Mouse (Mus musculus) midbrain, embryonic 16.5 days (tissue): ENCODE results near the gene Polr1b. TPM values are rescaled to one million over a fixed set of nuclear protein-coding genes. Genes with fewer than 3 reads are reported as not detected.

ENCODE experiments used
- ATAC-seq: fragments of 200-750 bp; cut with Nextera tagmentation; 2 replicates; pipeline ENCODE4 v1.8.0; 2017; ENCODE audit warnings: moderate TSS enrichment
- H3K27ac ChIP-seq: fragments of 300-500 bp; sonication (generic); 2 replicates; pipeline ENCODE4 v1.5.1; 2014; ENCODE audit warnings: mild to moderate bottlenecking, low read length, mixed read lengths
- H3K27me3 ChIP-seq: fragments of 300-500 bp; sonication (generic); 2 replicates; pipeline ENCODE4 v1.6.1; 2014; ENCODE audit warnings: low read depth, low read length, mixed read lengths; ENCODE audit not compliant: control insufficient read depth, insufficient read depth
- H3K36me3 ChIP-seq: fragments of 300-500 bp; sonication (generic); 2 replicates; pipeline ENCODE4 v1.6.1; 2014; ENCODE audit warnings: mild to moderate bottlenecking, low read length, moderate library complexity, mixed read lengths; ENCODE audit not compliant: control insufficient read depth, insufficient read depth
- H3K4me1 ChIP-seq: fragments of 300-500 bp; sonication (generic); 2 replicates; pipeline ENCODE4 v1.6.1; 2014; ENCODE audit warnings: mild to moderate bottlenecking, low read length, mixed read lengths; ENCODE audit not compliant: control insufficient read depth, insufficient read depth
- H3K4me2 ChIP-seq: fragments of 300-500 bp; sonication (generic); 2 replicates; pipeline ENCODE4 v1.6.1; 2014; ENCODE audit warnings: mild to moderate bottlenecking, low read length, mixed read lengths
- H3K4me3 ChIP-seq: fragments of 300-500 bp; sonication (generic); 2 replicates; pipeline ENCODE4 v1.5.1; 2014; ENCODE audit warnings: low read depth, mild to moderate bottlenecking, low read length, moderate library complexity, mixed read lengths
- H3K9ac ChIP-seq: fragments of 300-500 bp; sonication (generic); 2 replicates; pipeline ENCODE4 v1.6.1; 2014; ENCODE audit warnings: low read depth, low read length, mixed read lengths
- H3K9me3 ChIP-seq: fragments of 300-500 bp; sonication (generic); replicated peaks from 2 replicates; pipeline ENCODE4 v1.6.1; 2014; ENCODE audit warnings: mild to moderate bottlenecking, low read length, mixed read lengths; ENCODE audit not compliant: control insufficient read depth, poor library complexity, severe bottlenecking
- WGBS: fragments of 180-500 bp; shearing (Covaris S2); extraction: QIAGEN DNeasy Blood & Tissue Kit; methylation state at CpG from one replicate; pipeline ENCODE4 v1.1.7; 2014; 5-methylcytosine and 5-hydroxymethylcytosine counted together
- polyA plus RNA-seq: library from polyadenylated mRNA; unstranded; fragments of >200 nt; fragmentation: Nextera tagmentation; extraction: Ambion mirVana; gene quantifications from 2 replicates; pipeline ENCODE4 v1.2.1, GENCODE M21; 2015

Polr1b gene
- polyA plus RNA-seq, 1 experiment from 2014 or later, result 15.6 TPM

DNA sequence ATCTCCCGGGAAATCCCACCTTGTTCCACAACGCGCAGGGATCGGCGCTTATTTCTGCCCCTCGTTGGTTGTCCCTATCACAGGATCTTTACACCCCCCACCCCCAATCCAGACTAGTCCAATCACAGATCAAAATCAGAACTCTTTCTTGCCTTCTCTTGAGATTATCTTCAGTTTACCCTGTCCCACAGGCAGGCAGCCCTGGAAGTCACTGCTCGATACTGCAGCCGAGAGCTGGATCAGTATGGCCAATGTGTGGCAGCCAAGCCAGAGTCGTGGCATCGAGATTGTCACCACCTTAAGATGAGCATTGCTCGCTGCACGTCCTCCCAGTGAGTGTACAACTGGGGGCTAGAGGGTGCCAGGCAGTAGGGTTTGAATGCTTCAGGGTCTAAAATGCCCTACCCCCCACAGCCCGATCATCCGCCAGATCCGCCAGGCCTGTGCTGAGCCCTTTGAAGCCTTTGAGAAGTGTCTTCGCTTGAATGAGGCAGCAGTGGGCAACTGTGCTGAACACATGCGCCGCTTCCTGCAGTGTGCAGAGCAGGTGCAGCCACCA is 29.3 kb downstream of the Polr1b start:
- ATAC-seq, result peak; percentile 66
- Histone ChIP-seq H3K27me3 (no peaks in the 10 kb centered on the region), H3K36me3 (peaks cover 17% of the 10 kb centered on the region), H3K27ac (peak overlapping the region; percentile 80), H3K4me3 (peak overlapping the region; percentile 72), H3K9ac (peak overlapping the region; percentile 66), H3K9me3 (peaks cover 3% of the 10 kb centered on the region; the same call in 1 of the 2 replicates), H3K4me1 (peaks cover 9% of the 10 kb centered on the region), H3K4me2 (peak overlapping the region; percentile 70)
- WGBS, result 27% methylated on average over 18 of the region's 18 CpGs

DNA sequence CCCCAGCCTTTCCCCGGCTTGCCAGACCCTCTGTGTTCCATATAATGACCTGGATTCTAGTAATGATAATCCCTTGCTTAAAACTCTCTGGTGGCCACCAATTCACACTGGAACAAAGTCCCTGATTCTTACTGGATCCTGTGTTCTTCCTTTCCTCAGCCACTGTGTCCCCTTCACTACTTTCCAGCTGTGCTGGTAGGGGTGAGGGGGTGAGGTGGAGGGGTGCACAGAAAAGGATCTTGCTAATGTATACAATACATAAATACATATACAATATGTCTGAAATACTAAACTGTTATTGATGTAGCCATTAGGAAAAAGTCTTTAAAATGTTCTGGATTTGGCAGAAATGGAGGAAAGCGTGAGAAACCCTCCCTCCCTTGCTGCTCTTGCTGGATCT is 30.0 kb downstream of the Polr1b start:
- WGBS, result 98% methylated on average over 2 of the region's 2 CpGs
- no peak overlapping the region for H3K4me3 ChIP-seq
- H3K9me3 ChIP-seq, result peaks cover 3% of the 10 kb centered on the region; the same call in 1 of the 2 replicates
- peaks cover 15% of the 10 kb centered on the region for H3K36me3 ChIP-seq
- H3K4me2 ChIP-seq, result peak overlapping the region; percentile 70
- H3K4me1 ChIP-seq, result peaks cover 9% of the 10 kb centered on the region
- H3K9ac ChIP-seq, result no peak overlapping the region
- H3K27ac ChIP-seq, result no peak overlapping the region
- no peak for ATAC-seq
- H3K27me3 ChIP-seq, result no peaks in the 10 kb centered on the region

DNA sequence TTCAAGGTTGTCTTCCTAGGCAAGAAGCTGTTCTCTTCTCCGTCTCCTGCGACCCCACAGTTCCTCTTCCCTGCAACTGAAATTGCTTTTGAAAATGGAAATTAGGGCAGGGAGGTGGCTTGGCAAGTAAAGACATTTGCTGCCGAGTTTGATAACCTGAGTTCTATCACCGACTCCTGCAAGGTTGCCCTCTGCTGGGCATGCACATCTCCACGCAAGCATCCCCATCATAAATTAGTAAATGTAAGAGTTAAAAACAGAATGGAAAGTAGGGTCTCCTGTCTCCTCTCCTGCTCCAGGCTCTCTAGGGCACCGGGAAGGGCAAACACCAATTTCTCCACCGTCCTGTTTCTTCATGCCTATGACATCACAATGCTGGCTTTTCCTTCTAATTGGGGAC is 31.4 kb downstream of the Polr1b start:
- Histone ChIP-seq H3K4me3 (no peak overlapping the region), H3K9me3 (peaks cover 3% of the 10 kb centered on the region; the same call in 1 of the 2 replicates), H3K4me2 (no peak overlapping the region), H3K27me3 (no peaks in the 10 kb centered on the region), H3K27ac (no peak overlapping the region), H3K36me3 (peaks cover 10% of the 10 kb centered on the region), H3K4me1 (peaks cover 9% of the 10 kb centered on the region), H3K9ac (no peak overlapping the region)
- WGBS, result 95% methylated on average over 7 of the region's 7 CpGs
- no peak for ATAC-seq

DNA sequence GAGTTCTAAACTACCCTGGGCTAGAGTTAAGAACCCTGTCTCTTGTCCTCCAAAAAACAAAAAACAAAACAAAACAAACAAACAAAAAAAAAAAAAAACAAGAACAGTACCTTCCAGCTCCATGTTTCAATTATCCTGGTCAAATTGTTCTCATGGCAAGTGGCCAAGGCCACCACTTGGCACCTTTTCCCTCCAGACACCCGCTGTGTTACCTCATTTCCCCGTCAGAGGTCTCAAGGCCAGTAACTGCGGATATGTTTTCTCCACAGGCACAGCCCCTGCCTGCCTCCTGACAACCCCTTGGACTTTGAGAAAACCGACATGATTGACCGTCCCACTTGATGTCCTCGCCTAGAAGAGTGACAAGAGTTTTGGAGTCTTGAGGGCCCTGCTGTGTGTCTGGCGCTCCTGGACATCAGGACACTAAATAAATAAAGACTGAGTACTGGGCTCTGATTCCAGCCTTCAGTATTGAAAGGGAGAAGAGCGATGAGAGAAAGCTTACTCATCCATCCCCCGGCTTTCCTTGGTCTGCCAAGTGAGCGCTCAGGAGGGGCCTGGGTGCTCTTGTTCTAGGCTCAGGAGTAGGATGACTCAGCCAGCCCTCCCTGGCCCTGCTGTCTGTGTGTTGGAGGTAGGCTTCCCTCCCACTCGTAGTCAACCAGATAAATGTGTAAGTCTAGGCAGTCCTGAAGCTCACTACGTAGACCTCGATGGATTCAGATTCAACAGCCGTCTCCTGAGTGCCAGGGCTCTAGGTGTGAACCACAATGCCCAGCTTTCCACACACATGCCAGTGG is 32.4 kb downstream of the Polr1b start:
- 96% methylated on average over 14 of the region's 14 CpGs for WGBS
- Histone ChIP-seq H3K27me3 (no peaks in the 10 kb centered on the region), H3K36me3 (peaks cover 10% of the 10 kb centered on the region), H3K9me3 (peaks cover 3% of the 10 kb centered on the region; the same call in 1 of the 2 replicates), H3K4me2 (no peak overlapping the region), H3K4me3 (no peak overlapping the region), H3K9ac (no peak overlapping the region), H3K4me1 (peaks cover 9% of the 10 kb centered on the region), H3K27ac (no peak overlapping the region)
- ATAC-seq, result no peak

DNA sequence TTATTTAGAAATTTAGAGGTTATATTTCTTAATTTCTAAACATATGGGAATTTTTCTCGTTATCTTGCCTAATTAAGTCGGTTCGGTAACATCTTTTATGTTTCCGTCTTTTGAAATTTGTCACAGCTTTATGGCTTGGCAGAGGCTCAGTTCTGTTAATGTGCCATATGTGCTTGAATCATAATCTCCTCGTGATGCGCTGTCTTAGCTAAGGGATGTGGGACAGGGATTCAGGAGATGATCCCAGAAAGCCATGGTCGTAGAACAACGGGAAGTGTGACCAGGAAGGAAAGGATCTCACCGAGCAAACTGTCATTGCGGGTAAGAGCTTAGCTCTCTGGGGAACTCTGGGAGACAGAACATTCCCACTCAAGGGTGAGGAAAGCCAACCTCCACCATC is 39.1 kb downstream of the Polr1b start:
- Histone ChIP-seq H3K4me3 (no peak overlapping the region), H3K9ac (no peak overlapping the region), H3K27ac (no peak overlapping the region), H3K4me2 (no peak overlapping the region), H3K36me3 (no peaks in the 10 kb centered on the region), H3K4me1 (no peaks in the 10 kb centered on the region), H3K9me3 (no peaks in the 10 kb centered on the region), H3K27me3 (no peaks in the 10 kb centered on the region)
- WGBS, result 78% methylated on average over 10 of the region's 10 CpGs
- no peak for ATAC-seq

DNA sequence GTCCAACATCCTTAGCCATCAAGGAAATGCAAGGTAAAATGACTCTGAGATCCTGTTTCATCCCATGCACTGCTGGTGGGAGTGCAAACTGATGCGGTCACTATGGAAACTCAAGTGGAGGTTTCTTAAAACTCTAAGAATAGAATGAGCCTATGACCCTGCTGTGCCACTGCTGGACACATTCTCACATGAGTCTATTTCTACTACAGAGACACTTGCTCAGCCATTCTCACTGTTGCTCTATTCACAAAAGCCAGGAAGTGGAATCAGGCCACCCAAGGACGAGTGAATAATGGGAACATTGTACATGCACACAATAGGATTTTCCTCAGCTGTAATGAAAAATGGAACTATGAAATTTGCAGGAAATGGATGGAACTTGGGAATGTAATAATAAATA is 48.0 kb downstream of the Polr1b start:
- 21% methylated on average over 2 of the region's 2 CpGs for WGBS
- no peaks in the 10 kb centered on the region for H3K36me3 ChIP-seq
- H3K9ac ChIP-seq, result no peak overlapping the region
- no peaks in the 10 kb centered on the region for H3K4me1 ChIP-seq
- no peaks in the 10 kb centered on the region for H3K9me3 ChIP-seq
- H3K4me3 ChIP-seq, result no peak overlapping the region
- no peak for ATAC-seq
- H3K27me3 ChIP-seq, result no peaks in the 10 kb centered on the region
- no peak overlapping the region for H3K4me2 ChIP-seq
- no peak overlapping the region for H3K27ac ChIP-seq

DNA sequence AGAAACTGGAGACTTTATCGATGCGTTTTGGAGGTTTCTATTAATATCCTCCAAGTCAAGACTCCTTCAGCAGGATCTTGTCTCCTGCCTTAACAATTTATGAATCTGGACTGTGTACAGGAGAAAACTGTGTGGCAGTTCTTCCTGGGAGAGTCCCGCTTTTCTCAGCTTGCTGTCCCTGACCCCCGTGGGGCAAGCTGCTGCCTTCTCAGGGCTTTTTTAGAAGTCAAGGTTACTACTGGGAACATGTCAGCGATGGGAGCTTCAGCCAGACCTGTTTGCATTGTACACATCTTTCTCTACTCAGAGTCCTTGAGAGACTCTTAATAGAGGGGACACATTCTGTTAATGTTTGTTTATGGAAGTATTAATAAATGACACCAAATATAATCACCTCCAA is 49.6 kb downstream of the Polr1b start:
- no peaks in the 10 kb centered on the region for H3K9me3 ChIP-seq
- H3K36me3 ChIP-seq, result no peaks in the 10 kb centered on the region
- no peak overlapping the region for H3K4me3 ChIP-seq
- no peak overlapping the region for H3K4me2 ChIP-seq
- H3K27ac ChIP-seq, result no peak overlapping the region
- ATAC-seq, result no peak
- 87% methylated on average over 5 of the region's 5 CpGs for WGBS
- no peak overlapping the region for H3K9ac ChIP-seq
- no peaks in the 10 kb centered on the region for H3K4me1 ChIP-seq
- no peaks in the 10 kb centered on the region for H3K27me3 ChIP-seq

DNA sequence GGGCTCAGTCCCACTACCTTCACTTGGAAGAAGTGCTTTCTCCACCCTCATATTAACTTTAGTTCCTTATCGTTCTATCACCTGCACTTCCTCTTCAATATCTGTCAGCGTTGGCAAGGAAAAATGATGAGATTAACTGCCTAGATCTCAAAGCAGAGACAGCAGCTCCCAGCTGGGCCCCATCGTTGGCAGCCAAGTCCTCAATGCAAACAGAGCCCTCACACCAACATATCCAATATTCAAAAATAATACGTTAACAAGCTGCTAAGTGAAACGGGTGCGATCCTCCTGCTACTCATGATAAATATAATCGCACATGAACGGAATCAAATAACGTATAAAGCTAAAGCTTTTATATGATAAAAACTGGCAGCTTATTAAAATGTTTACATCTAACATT is 50.3 kb downstream of the Polr1b start:
- H3K9me3 ChIP-seq, result no peaks in the 10 kb centered on the region
- H3K4me2 ChIP-seq, result no peak overlapping the region
- no peaks in the 10 kb centered on the region for H3K36me3 ChIP-seq
- ATAC-seq, result no peak
- 87% methylated on average over 9 of the region's 9 CpGs for WGBS
- no peak overlapping the region for H3K27ac ChIP-seq
- H3K9ac ChIP-seq, result no peak overlapping the region
- no peaks in the 10 kb centered on the region for H3K4me1 ChIP-seq
- H3K27me3 ChIP-seq, result no peaks in the 10 kb centered on the region
- H3K4me3 ChIP-seq, result no peak overlapping the region

DNA sequence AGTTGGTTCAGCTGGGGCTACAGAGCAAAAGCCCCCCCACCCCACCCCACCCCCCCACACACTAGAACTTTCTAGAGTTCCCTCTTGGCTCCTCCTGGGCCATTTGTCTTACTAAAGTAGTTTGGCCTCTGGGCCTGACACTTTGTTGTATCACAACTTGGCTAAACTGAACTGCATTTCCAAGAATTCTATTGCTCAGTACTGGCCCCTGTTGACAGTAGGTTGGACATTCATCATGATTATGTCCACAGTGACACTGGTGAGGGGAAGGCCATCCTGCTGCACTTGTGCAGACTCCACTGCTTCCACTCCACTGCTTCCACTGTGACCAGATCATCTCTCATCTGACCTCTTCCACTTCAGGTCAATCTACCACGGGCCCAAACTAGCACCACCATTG is 52.0 kb downstream of the Polr1b start:
- no peak overlapping the region for H3K4me2 ChIP-seq
- H3K27me3 ChIP-seq, result no peaks in the 10 kb centered on the region
- H3K9ac ChIP-seq, result no peak overlapping the region
- ATAC-seq, result no peak
- no peaks in the 10 kb centered on the region for H3K36me3 ChIP-seq
- H3K9me3 ChIP-seq, result no peaks in the 10 kb centered on the region
- H3K4me1 ChIP-seq, result no peaks in the 10 kb centered on the region
- no peak overlapping the region for H3K4me3 ChIP-seq
- 78% methylated on average over 1 of the region's 1 CpGs for WGBS
- H3K27ac ChIP-seq, result no peak overlapping the region
